Mouse (Mus musculus): ENCODE results near the gene Afmid.
"Not testable (repeated sequence)": the region's sequence is repeated elsewhere in the genome, so short reads cannot be mapped to it uniquely, and the experiment has no call there.

Afmid gene

GRCm38 (mm10) chr11:117824060-117824969, 1.4 kb upstream of the Afmid start:
- DNase-seq (ENCODE audit: extremely low read depth, low read depth), result peak; percentile 58

- no peak for DNase-seq (ENCODE audit: extremely low read depth, low read depth)
Observed at GRCm38 (mm10) chr11:117826164-117826563, 440 bp downstream of the Afmid start.

GRCm38 (mm10) chr11:117826916-117827315, 1.2 kb downstream of the Afmid start:
- no peak for DNase-seq (ENCODE audit: extremely low read depth, low read depth)

GRCm38 (mm10) chr11:117827386-117827785, 1.7 kb downstream of the Afmid start:
- no peak for DNase-seq (ENCODE audit: extremely low read depth, low read depth)

GRCm38 (mm10) chr11:117828149-117828887, 2.6 kb downstream of the Afmid start:
- no peak for DNase-seq (ENCODE audit: extremely low read depth, low read depth)

- DNase-seq (ENCODE audit: extremely low read depth, low read depth), result peak; percentile 83
Observed at GRCm38 (mm10) chr11:117828888-117829604, 3.3 kb downstream of the Afmid start.

- no peak for DNase-seq (ENCODE audit: extremely low read depth, low read depth)
Observed at GRCm38 (mm10) chr11:117829671-117830215, 4.0 kb downstream of the Afmid start.

GRCm38 (mm10) chr11:117830401-117830800, 4.7 kb downstream of the Afmid start:
- DNase-seq (ENCODE audit: extremely low read depth, low read depth), result peak; percentile 50

- peak; percentile 79 for DNase-seq (ENCODE audit: extremely low read depth, low read depth)
Observed at GRCm38 (mm10) chr11:117832086-117832969, 6.6 kb downstream of the Afmid start.

GRCm38 (mm10) chr11:117833509-117833908, 7.8 kb downstream of the Afmid start:
- not testable (repeated sequence) for DNase-seq (ENCODE audit: extremely low read depth, low read depth)

GRCm38 (mm10) chr11:117834086-117834485, 8.4 kb downstream of the Afmid start:
- no peak for DNase-seq (ENCODE audit: extremely low read depth, low read depth)

- peak; percentile 54 for DNase-seq (ENCODE audit: extremely low read depth, low read depth)
Observed at GRCm38 (mm10) chr11:117836306-117836705, 10.6 kb downstream of the Afmid start.

GRCm38 (mm10) chr11:117838572-117838971, 12.8 kb downstream of the Afmid start:
- DNase-seq (ENCODE audit: extremely low read depth, low read depth), result peak; percentile 51

GRCm38 (mm10) chr11:117839021-117839420, 13.3 kb downstream of the Afmid start:
- DNase-seq (ENCODE audit: extremely low read depth, low read depth), result no peak

GRCm38 (mm10) chr11:117840910-117841309, 15.2 kb downstream of the Afmid start:
- DNase-seq (ENCODE audit: extremely low read depth, low read depth), result no peak

- DNase-seq (ENCODE audit: extremely low read depth, low read depth), result no peak
Observed at GRCm38 (mm10) chr11:117843434-117843833, 17.7 kb downstream of the Afmid start.

- no peak for DNase-seq (ENCODE audit: extremely low read depth, low read depth)
Observed at GRCm38 (mm10) chr11:117844997-117845396, 19.3 kb downstream of the Afmid start.

GRCm38 (mm10) chr11:117845651-117846050, 19.9 kb downstream of the Afmid start:
- no peak for DNase-seq (ENCODE audit: extremely low read depth, low read depth)

- DNase-seq (ENCODE audit: extremely low read depth, low read depth), result no peak
Observed at GRCm38 (mm10) chr11:117846640-117847039, 20.9 kb downstream of the Afmid start.

GRCm38 (mm10) chr11:117847593-117848215, 22.0 kb downstream of the Afmid start:
- no peak for DNase-seq (ENCODE audit: extremely low read depth, low read depth)

Measured in MEL-GATA-1-ER (cell line).